Mouse (Mus musculus): ENCODE data around the gene Trip12. TPM values are rescaled to one million over a fixed set of nuclear protein-coding genes. Genes with fewer than 3 reads are reported as not detected.

The Trip12 gene
- polyA plus RNA-seq, 1 experiment = 130 TPM

GRCm38 (mm10) chr1:84868311-84868710, 28.0 kb upstream of the Trip12 start:
- Histone ChIP-seq H3K4me3 (replicated peaks; ENCODE audit: control insufficient read depth, low read depth, low read length) (no peak overlapping the region), H3K4me1 (ENCODE audit: control insufficient read depth, insufficient read depth, low read length) (no peaks in the 10 kb centered on the region), H3K27ac (ENCODE audit: control insufficient read depth, insufficient read depth, low read depth, low read length, poor library complexity) (no peak overlapping the region)
- no peak for TF ChIP-seq POLR2A (IDR thresholded peaks at IDR 0.05; ENCODE audit: borderline replicate concordance, control insufficient read depth, low read depth, low read length)
- TF ChIP-seq CTCF (IDR thresholded peaks at IDR 0.05; ENCODE audit: control insufficient read depth, insufficient read depth, low read length) = no peak

GRCm38 (mm10) chr1:84866706-84867230, 26.5 kb upstream of the Trip12 start:
- no peak overlapping the region for H3K27ac ChIP-seq (ENCODE audit: control insufficient read depth, insufficient read depth, low read depth, low read length, poor library complexity)
- H3K4me3 ChIP-seq (replicated peaks; ENCODE audit: control insufficient read depth, low read depth, low read length) = no peak overlapping the region
- no peaks in the 10 kb centered on the region for H3K4me1 ChIP-seq (ENCODE audit: control insufficient read depth, insufficient read depth, low read length)
- TF ChIP-seq CTCF (IDR thresholded peaks at IDR 0.05; ENCODE audit: control insufficient read depth, insufficient read depth, low read length) (no peak), POLR2A (IDR thresholded peaks at IDR 0.05; ENCODE audit: borderline replicate concordance, control insufficient read depth, low read depth, low read length) (no peak)
- WGBS = 90% methylated on average over 3 of the region's 3 CpGs

- no peaks in the 10 kb centered on the region for H3K4me1 ChIP-seq (ENCODE audit: control insufficient read depth, insufficient read depth, low read length)
- H3K27ac ChIP-seq (ENCODE audit: control insufficient read depth, insufficient read depth, low read depth, low read length, poor library complexity) = no peak overlapping the region
- WGBS = 90% methylated on average over 6 of the region's 6 CpGs
- TF ChIP-seq CTCF (IDR thresholded peaks at IDR 0.05; ENCODE audit: control insufficient read depth, insufficient read depth, low read length) (no peak), POLR2A (IDR thresholded peaks at IDR 0.05; ENCODE audit: borderline replicate concordance, control insufficient read depth, low read depth, low read length) (no peak)
- H3K4me3 ChIP-seq (replicated peaks; ENCODE audit: control insufficient read depth, low read depth, low read length) = no peak overlapping the region
These were observed 25.9 kb upstream of the Trip12 start for GRCm38 (mm10) chr1:84866231-84866630.

GRCm38 (mm10) chr1:84864645-84865044, 24.3 kb upstream of the Trip12 start:
- no peak overlapping the region for H3K27ac ChIP-seq (ENCODE audit: control insufficient read depth, insufficient read depth, low read depth, low read length, poor library complexity)
- no peak overlapping the region for H3K4me3 ChIP-seq (replicated peaks; ENCODE audit: control insufficient read depth, low read depth, low read length)
- TF ChIP-seq POLR2A (IDR thresholded peaks at IDR 0.05; ENCODE audit: borderline replicate concordance, control insufficient read depth, low read depth, low read length) (no peak), CTCF (IDR thresholded peaks at IDR 0.05; ENCODE audit: control insufficient read depth, insufficient read depth, low read length) (no peak)
- no peaks in the 10 kb centered on the region for H3K4me1 ChIP-seq (ENCODE audit: control insufficient read depth, insufficient read depth, low read length)
- 43% methylated on average over 2 of the region's 2 CpGs for WGBS

- TF ChIP-seq POLR2A (IDR thresholded peaks at IDR 0.05; ENCODE audit: borderline replicate concordance, control insufficient read depth, low read depth, low read length) (no peak), CTCF (IDR thresholded peaks at IDR 0.05; ENCODE audit: control insufficient read depth, insufficient read depth, low read length) (no peak)
- H3K27ac ChIP-seq (ENCODE audit: control insufficient read depth, insufficient read depth, low read depth, low read length, poor library complexity) = no peak overlapping the region
- no peak overlapping the region for H3K4me3 ChIP-seq (replicated peaks; ENCODE audit: control insufficient read depth, low read depth, low read length)
- no peaks in the 10 kb centered on the region for H3K4me1 ChIP-seq (ENCODE audit: control insufficient read depth, insufficient read depth, low read length)
- 80% methylated on average over 1 of the region's 1 CpGs for WGBS
These were observed 20.9 kb upstream of the Trip12 start for GRCm38 (mm10) chr1:84861255-84861630.

- Histone ChIP-seq H3K4me1 (ENCODE audit: control insufficient read depth, insufficient read depth, low read length) (no peaks in the 10 kb centered on the region), H3K27ac (ENCODE audit: control insufficient read depth, insufficient read depth, low read depth, low read length, poor library complexity) (no peak overlapping the region), H3K4me3 (replicated peaks; ENCODE audit: control insufficient read depth, low read depth, low read length) (no peak overlapping the region)
- TF ChIP-seq CTCF (IDR thresholded peaks at IDR 0.05; ENCODE audit: control insufficient read depth, insufficient read depth, low read length) = no peak
- TF ChIP-seq POLR2A (IDR thresholded peaks at IDR 0.05; ENCODE audit: borderline replicate concordance, control insufficient read depth, low read depth, low read length) = no peak
- WGBS = 69% methylated on average over 10 of the region's 10 CpGs
These were observed 20.3 kb upstream of the Trip12 start for GRCm38 (mm10) chr1:84860360-84861254.

GRCm38 (mm10) chr1:84859597-84859996, 19.3 kb upstream of the Trip12 start:
- Histone ChIP-seq H3K4me3 (replicated peaks; ENCODE audit: control insufficient read depth, low read depth, low read length) (no peak overlapping the region), H3K27ac (ENCODE audit: control insufficient read depth, insufficient read depth, low read depth, low read length, poor library complexity) (no peak overlapping the region), H3K4me1 (ENCODE audit: control insufficient read depth, insufficient read depth, low read length) (no peaks in the 10 kb centered on the region)
- 84% methylated on average over 6 of the region's 6 CpGs for WGBS
- no peak for TF ChIP-seq CTCF (IDR thresholded peaks at IDR 0.05; ENCODE audit: control insufficient read depth, insufficient read depth, low read length)
- TF ChIP-seq POLR2A (IDR thresholded peaks at IDR 0.05; ENCODE audit: borderline replicate concordance, control insufficient read depth, low read depth, low read length) = no peak

- H3K4me1 ChIP-seq (ENCODE audit: control insufficient read depth, insufficient read depth, low read length) = no peaks in the 10 kb centered on the region
- no peak overlapping the region for H3K4me3 ChIP-seq (replicated peaks; ENCODE audit: control insufficient read depth, low read depth, low read length)
- TF ChIP-seq CTCF (IDR thresholded peaks at IDR 0.05; ENCODE audit: control insufficient read depth, insufficient read depth, low read length) (no peak), POLR2A (IDR thresholded peaks at IDR 0.05; ENCODE audit: borderline replicate concordance, control insufficient read depth, low read depth, low read length) (no peak)
- whole genome bisulfite sequencing = 77% methylated on average over 2 of the region's 2 CpGs
- H3K27ac ChIP-seq (ENCODE audit: control insufficient read depth, insufficient read depth, low read depth, low read length, poor library complexity) = no peak overlapping the region
These were observed 15.4 kb upstream of the Trip12 start for GRCm38 (mm10) chr1:84855756-84856155.
